Mouse (Mus musculus) erythroblast, embryonic 14.5 days (primary cell): Measurements from ENCODE around the gene Cdc42bpa.

Source experiments
- GATA1 ChIP-seq: IDR thresholded peaks from 2 replicates; pipeline ENCODE4 v1.6.1; 2012; ENCODE audit warnings: low read length, inconsistent platforms, mixed read lengths
- TAL1 ChIP-seq: IDR thresholded peaks from 3 replicates; pipeline ENCODE4 v1.6.1; 2012; ENCODE audit warnings: low read length, inconsistent platforms, mixed read lengths

DNA sequence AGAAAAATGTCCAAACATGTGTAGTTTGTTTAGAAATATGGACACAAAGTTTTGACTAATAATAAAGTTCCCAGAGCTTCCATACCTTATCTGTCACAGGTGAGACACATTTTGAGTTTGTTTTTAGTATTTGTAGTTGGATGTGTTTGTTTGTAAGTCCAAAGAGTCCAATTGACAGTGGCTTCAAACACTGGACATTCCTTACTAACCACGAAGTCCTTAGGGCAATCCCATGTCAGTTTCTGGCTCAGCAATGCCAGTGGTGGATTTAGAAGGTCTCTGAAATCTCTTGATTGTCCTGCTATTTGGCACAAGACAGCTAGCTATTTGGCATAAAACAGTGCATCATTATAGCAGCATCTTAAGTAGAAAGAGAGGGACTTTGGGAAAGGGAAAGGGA lies 22.7 kb downstream of the Cdc42bpa start:
- TF ChIP-seq TAL1 (no peak), GATA1 (no peak)
